Mouse (Mus musculus) forebrain, postnatal 0 days (tissue): ENCODE data around the gene Stx11. TPM values are rescaled to one million over a fixed set of nuclear protein-coding genes. Genes with fewer than 3 reads are reported as not detected.

Experiments
- ATAC-seq: fragments of 200-750 bp; cut with Nextera tagmentation; 2 replicates; pipeline ENCODE4 v1.8.0; 2017; ENCODE audit warnings: mild to moderate bottlenecking, moderate library complexity
- DNase-seq: peaks from one replicate; pipeline ENCODE4 v3.0.0-alpha.2; 2015
- H3K27ac ChIP-seq: fragments of 300-500 bp; sonication (generic); 2 replicates; pipeline ENCODE4 v1.5.1; 2014; ENCODE audit warnings: low read depth, mild to moderate bottlenecking, antibody characterized with exemption, low read length, moderate library complexity, mixed read lengths
- H3K27me3 ChIP-seq: fragments of 300-500 bp; sonication (generic); 2 replicates; pipeline ENCODE4 v1.6.1; 2014; ENCODE audit warnings: mild to moderate bottlenecking, low read length, mixed read lengths; ENCODE audit not compliant: insufficient read depth
- H3K36me3 ChIP-seq: fragments of 300-500 bp; sonication (generic); 2 replicates; pipeline ENCODE4 v1.6.1; 2014; ENCODE audit warnings: mild to moderate bottlenecking, moderate library complexity; ENCODE audit not compliant: insufficient read depth
- H3K4me1 ChIP-seq: fragments of 300-500 bp; sonication (generic); 2 replicates; pipeline ENCODE4 v1.6.1; 2014; ENCODE audit warnings: antibody characterized with exemption; ENCODE audit not compliant: insufficient read depth
- H3K4me2 ChIP-seq: fragments of 300-500 bp; sonication (generic); 2 replicates; pipeline ENCODE4 v1.6.1; 2014; ENCODE audit warnings: low read depth, mild to moderate bottlenecking, moderate library complexity
- H3K4me3 ChIP-seq: fragments of 300-500 bp; sonication (generic); 2 replicates; pipeline ENCODE4 v1.5.1; 2014; ENCODE audit warnings: low read depth, low read length, mixed read lengths
- H3K9ac ChIP-seq: fragments of 300-500 bp; sonication (generic); 2 replicates; pipeline ENCODE4 v1.6.1; 2014; ENCODE audit warnings: mild to moderate bottlenecking
- H3K9me3 ChIP-seq: fragments of 300-500 bp; sonication (generic); 2 replicates; pipeline ENCODE4 v1.6.1; 2016; ENCODE audit warnings: low read length
- CTCF ChIP-seq: sonication (generic); IDR thresholded peaks from 2 replicates; pipeline ENCODE4 v1.5.1; 2016; ENCODE audit warnings: antibody characterized with exemption, control low read depth, low read depth
- WGBS: fragments of 180-500 bp; shearing (Covaris S2); extraction: QIAGEN DNeasy Blood & Tissue Kit; methylation state at CpG from one replicate; pipeline ENCODE4 v1.1.7; 2014; 5-methylcytosine and 5-hydroxymethylcytosine counted together
- polyA plus RNA-seq: library from polyadenylated mRNA; unstranded; fragments of >200 nt; fragmentation: Nextera tagmentation; extraction: Ambion mirVana; gene quantifications from 2 replicates; pipeline ENCODE4 v1.2.1, GENCODE M21; 2015
- total RNA-seq: library from RNA; depleted of rRNA; stranded (reverse); fragments of >200 nt; gene quantifications from 2 replicates; pipeline ENCODE4 v1.2.3, GENCODE M21; 2014

Stx11 gene
- total and polyA plus RNA-seq, 2 experiments from 2014 or later = 1.6 to 1.9 TPM

DNA sequence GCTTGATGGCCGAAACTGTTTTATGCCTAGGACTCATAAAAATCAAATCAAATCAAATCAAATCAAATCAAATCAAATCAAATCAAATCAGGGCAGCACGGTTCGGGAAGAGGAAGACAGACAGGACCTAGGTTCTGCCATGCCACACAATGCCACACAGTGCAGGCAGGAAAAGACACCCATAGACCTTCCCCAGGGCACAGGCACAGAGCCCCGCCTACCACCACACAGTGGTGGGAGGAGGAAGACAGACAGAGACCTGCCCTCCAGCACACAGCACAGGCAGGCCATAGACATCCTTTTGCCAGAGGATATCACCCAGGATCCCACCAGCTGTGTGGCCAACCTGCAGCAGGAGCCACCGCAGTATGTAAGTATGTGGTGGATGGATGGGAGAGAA lies 27.9 kb upstream of the Stx11 start:
- no peak for DNase-seq
- WGBS = 85% methylated on average over 5 of the region's 5 CpGs

DNA sequence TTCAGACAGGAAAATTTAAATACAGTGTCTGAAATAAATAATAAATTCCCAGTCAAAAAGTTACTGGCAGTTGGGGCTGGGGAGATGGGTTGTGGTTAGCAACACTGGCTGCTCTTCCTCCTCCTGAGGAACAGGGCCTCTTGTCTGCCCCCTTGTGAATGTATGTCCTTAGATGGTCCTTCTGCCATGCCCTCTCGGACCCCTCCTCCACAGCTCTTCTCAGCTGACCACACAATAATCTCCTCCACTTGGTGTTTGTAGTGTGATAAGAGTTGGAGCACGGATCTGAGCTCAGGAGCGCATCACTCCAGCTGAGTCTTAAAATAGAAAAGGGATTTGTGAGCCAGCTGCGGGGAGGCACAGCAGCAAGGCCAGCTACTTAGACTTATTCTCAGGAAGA lies 22.8 kb upstream of the Stx11 start:
- no peaks in the 10 kb centered on the region for H3K9me3 ChIP-seq
- DNase-seq (no peak), ATAC-seq (no peak)
- H3K9ac ChIP-seq = no peak overlapping the region
- no peak for TF ChIP-seq CTCF
- H3K4me3 ChIP-seq = no peak overlapping the region
- 40% methylated on average over 4 of the region's 4 CpGs for WGBS
- H3K36me3 ChIP-seq = no peaks in the 10 kb centered on the region
- H3K4me2 ChIP-seq = no peak overlapping the region
- H3K4me1 ChIP-seq = no peaks in the 10 kb centered on the region
- 0 out of 2 replicates have a peak overlapping the region, but pooled peaks have one; percentile 21 for H3K27ac ChIP-seq
- no peaks in the 10 kb centered on the region for H3K27me3 ChIP-seq

More for the DNA sequence above, 27.9 kb upstream of the Stx11 start:
- no peaks in the 10 kb centered on the region for H3K27me3 ChIP-seq
- no peaks in the 10 kb centered on the region for H3K4me1 ChIP-seq
- no peaks in the 10 kb centered on the region for H3K9me3 ChIP-seq
- H3K36me3 ChIP-seq = no peaks in the 10 kb centered on the region
- H3K9ac ChIP-seq = no peak overlapping the region
- TF ChIP-seq CTCF = no peak
- no peak for ATAC-seq
- no peak overlapping the region for H3K4me2 ChIP-seq
- H3K27ac ChIP-seq = no peak overlapping the region
- no peak overlapping the region for H3K4me3 ChIP-seq

- TF ChIP-seq CTCF = no peak
- no peaks in the 10 kb centered on the region for H3K36me3 ChIP-seq
- H3K4me2 ChIP-seq = no peak overlapping the region
- ATAC-seq (peak; percentile 71), DNase-seq (peak; percentile 11)
- H3K9ac ChIP-seq = no peak overlapping the region
- 23% methylated on average over 5 of the region's 5 CpGs for WGBS
- H3K4me3 ChIP-seq = no peak overlapping the region
- no peak overlapping the region for H3K27ac ChIP-seq
- no peaks in the 10 kb centered on the region for H3K4me1 ChIP-seq
- H3K9me3 ChIP-seq = no peaks in the 10 kb centered on the region
- no peaks in the 10 kb centered on the region for H3K27me3 ChIP-seq
Observed at GRCm38 (mm10) chr10:12986485-12986884, 22.4 kb upstream of the Stx11 start.

DNA sequence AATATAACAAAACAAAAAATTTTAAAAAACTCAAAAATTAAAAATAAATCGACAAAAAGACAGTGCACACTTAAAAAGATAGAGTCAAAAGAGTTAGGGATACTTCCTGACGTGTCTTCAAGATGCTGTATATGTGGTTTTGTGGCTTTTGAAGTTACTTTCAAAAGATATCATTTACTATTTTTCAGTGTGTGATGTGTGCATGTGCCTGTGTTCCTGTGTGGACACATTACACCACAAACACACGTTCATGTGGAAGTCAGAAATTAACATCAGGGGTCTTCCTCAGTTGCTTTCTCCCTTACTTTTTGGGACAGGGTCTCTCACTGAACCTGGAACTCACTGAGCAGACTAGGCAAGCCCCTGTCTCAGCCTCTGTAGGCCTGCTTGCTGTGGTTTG lies 20.9 kb upstream of the Stx11 start:
- H3K27me3 ChIP-seq = no peaks in the 10 kb centered on the region

GRCm38 (mm10) chr10:12983516-12983915 lies 19.4 kb upstream of the Stx11 start:
- Histone ChIP-seq H3K36me3 (no peaks in the 10 kb centered on the region), H3K9me3 (no peaks in the 10 kb centered on the region), H3K4me2 (no peak overlapping the region), H3K9ac (no peak overlapping the region), H3K27ac (no peak overlapping the region), H3K27me3 (no peaks in the 10 kb centered on the region), H3K4me3 (no peak overlapping the region), H3K4me1 (no peaks in the 10 kb centered on the region)
- ATAC-seq = no peak
- no peak for DNase-seq
- WGBS = 69% methylated on average over 3 of the region's 3 CpGs
- no peak for TF ChIP-seq CTCF

More for the DNA sequence above, 20.9 kb upstream of the Stx11 start:
- no peaks in the 10 kb centered on the region for H3K9me3 ChIP-seq
- H3K27ac ChIP-seq = no peak overlapping the region
- no peaks in the 10 kb centered on the region for H3K4me1 ChIP-seq
- WGBS = 91% methylated on average over 3 of the region's 3 CpGs
- no peak overlapping the region for H3K4me2 ChIP-seq
- no peak overlapping the region for H3K4me3 ChIP-seq
- H3K9ac ChIP-seq = no peak overlapping the region
- DNase-seq (no peak), ATAC-seq (no peak)
- no peak for TF ChIP-seq CTCF
- H3K36me3 ChIP-seq = no peaks in the 10 kb centered on the region

GRCm38 (mm10) chr10:12981071-12981470 lies 17.0 kb upstream of the Stx11 start:
- Histone ChIP-seq H3K4me1 (no peaks in the 10 kb centered on the region), H3K4me3 (no peak overlapping the region), H3K27ac (no peak overlapping the region), H3K36me3 (no peaks in the 10 kb centered on the region), H3K27me3 (no peaks in the 10 kb centered on the region), H3K4me2 (no peak overlapping the region), H3K9me3 (no peaks in the 10 kb centered on the region), H3K9ac (no peak overlapping the region)
- no peak for TF ChIP-seq CTCF
- WGBS = 78% methylated on average over 7 of the region's 7 CpGs
- DNase-seq (no peak), ATAC-seq (no peak)

- Histone ChIP-seq H3K4me2 (no peak overlapping the region), H3K27me3 (no peaks in the 10 kb centered on the region), H3K36me3 (no peaks in the 10 kb centered on the region), H3K9ac (no peak overlapping the region), H3K4me1 (no peaks in the 10 kb centered on the region), H3K9me3 (no peaks in the 10 kb centered on the region), H3K4me3 (no peak overlapping the region), H3K27ac (no peak overlapping the region)
- ATAC-seq = no peak
- no peak for DNase-seq
- no peak for TF ChIP-seq CTCF
- WGBS = 69% methylated on average over 9 of the region's 9 CpGs
Observed at GRCm38 (mm10) chr10:12977787-12978212, 13.7 kb upstream of the Stx11 start.

- Histone ChIP-seq H3K27ac (no peak overlapping the region), H3K4me3 (no peak overlapping the region), H3K27me3 (no peaks in the 10 kb centered on the region), H3K4me1 (no peaks in the 10 kb centered on the region), H3K9ac (no peak overlapping the region), H3K4me2 (no peak overlapping the region), H3K9me3 (no peaks in the 10 kb centered on the region), H3K36me3 (no peaks in the 10 kb centered on the region)
- 96% methylated on average over 7 of the region's 7 CpGs for WGBS
- no peak for TF ChIP-seq CTCF
- ATAC-seq (no peak), DNase-seq (no peak)
Observed at GRCm38 (mm10) chr10:12976552-12976951, 12.5 kb upstream of the Stx11 start.
